Mouse (Mus musculus) layer of hippocampus, postnatal 36 days (tissue): ENCODE results near the gene C2cd2. TPM values are rescaled to one million over a fixed set of nuclear protein-coding genes. Genes with fewer than 3 reads are reported as not detected.

Experiments
- DNase-seq, 2 experiments: peaks; one replicate each; pipeline ENCODE4 v3.0.0; 2022
- total RNA-seq, 2 experiments: library from RNA; stranded (reverse); gene quantifications; 2 replicates each; pipeline ENCODE4 v1.2.3; 2021

The C2cd2 gene
- total RNA-seq, 2 experiments from 2014 or later: 16.3 to 17.1 TPM

- DNase-seq: no peak
Measured at GRCm38 (mm10) chr16:97879134-97879533, 83.3 kb downstream of the C2cd2 start.

GRCm38 (mm10) chr16:97877502-97877901 lies 84.9 kb downstream of the C2cd2 start:
- DNase-seq: no peak

DNA sequence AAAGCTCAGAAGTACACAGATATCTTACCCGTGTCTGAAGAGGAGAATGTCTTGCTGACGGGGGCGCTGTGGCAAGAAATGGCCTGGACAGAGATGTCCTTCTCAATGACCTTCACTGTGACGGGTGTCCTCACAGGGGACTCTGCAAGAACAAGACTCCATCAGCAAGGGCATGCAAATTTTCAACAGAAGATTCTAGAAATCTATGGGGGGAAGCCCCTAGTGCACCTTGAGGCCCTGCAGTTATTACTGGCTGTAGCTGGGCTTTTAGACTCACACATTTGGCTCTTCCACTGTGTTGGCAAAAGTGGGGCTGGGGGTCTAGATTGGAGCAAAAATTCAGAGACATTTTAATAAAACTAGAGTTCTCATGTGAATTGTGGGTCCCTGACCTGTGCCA lies 87.3 kb downstream of the C2cd2 start:
- DNase-seq: no peak

- DNase-seq: no peak
Measured at GRCm38 (mm10) chr16:97874376-97874775, 88.0 kb downstream of the C2cd2 start.

DNA sequence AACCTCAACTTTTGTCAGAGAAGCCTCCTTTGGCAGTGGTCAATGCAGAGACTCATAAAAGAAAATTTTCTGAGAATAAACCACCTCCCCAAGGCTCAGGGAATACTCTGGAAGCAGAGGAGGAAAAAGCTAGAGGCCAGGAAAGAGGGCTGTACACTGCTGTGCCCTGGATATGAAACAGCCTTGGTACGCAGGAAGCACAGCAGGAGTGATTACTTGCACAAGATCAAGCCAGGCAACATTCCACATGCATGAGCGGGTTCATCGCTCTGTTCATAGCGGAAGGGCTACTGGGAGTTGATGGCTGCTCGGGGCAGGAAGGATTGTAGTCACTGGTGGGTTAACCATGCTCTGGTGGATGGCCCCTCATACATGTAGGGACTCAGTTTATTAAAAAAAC lies 89.7 kb downstream of the C2cd2 start:
- DNase-seq: no peak

GRCm38 (mm10) chr16:97869193-97870102 lies 93.0 kb downstream of the C2cd2 start:
- no peak for DNase-seq

DNA sequence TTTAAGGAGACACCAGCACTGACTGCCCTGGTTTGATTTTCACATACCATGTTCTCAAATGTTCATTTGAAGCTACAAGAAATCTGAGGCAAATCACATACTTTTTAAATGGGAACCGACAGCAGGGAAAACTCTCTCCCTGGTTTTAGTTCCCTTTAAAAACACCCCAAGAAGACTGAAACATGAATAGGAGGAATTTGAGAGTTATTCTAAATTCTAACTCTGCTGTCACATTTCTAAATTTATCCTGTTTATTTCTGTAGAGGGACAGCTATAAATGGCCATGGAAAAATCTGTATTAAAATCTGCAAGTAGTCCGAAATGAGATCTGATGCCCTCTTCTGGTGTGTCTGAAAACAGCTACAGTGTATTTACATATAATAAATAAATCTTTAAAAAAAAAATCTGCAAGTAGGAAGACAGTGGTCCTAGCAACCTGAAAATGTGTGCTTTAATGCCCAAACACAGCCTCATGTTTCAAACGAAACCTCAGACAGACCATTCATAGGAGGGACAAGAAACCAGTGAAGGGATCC lies 98.4 kb downstream of the C2cd2 start:
- no peak for DNase-seq

GRCm38 (mm10) chr16:97856050-97856449 lies 106.3 kb downstream of the C2cd2 start:
- DNase-seq: no peak

DNA sequence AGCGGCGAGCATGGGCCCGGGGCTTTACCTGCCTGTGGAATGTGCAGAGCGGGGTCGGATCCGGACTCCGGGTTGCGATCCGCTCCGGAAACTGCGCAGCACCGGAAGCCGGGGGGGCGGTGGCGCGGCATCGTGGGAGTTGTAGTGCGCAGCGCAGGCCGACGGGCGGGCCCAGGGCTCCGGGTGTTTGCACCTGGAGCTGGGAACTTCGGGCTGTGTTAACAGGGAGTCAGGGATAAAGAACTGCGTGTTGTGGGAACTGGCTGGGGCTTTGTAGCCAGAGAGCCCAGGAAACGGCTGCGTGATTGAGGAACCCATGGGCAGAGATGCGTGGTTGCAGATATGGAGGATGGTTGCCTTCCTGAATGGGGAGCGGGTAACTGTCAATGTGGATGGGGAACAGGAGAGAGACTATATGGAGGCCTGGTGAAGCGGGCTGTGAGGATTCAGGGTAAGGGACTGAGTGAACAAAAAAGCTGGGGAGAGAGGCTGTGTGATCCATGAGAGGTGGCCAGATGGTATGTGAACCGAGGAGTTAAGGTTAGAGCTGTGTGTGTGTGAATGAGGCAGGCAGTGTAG lies 110.6 kb downstream of the C2cd2 start, which contains the start of gene Prdm15:
Gene Prdm15 (minus strand): TSS at position 110 of the 579 bp plus-strand sequence.
- DNase-seq: peak; percentile 91 to 92

DNA sequence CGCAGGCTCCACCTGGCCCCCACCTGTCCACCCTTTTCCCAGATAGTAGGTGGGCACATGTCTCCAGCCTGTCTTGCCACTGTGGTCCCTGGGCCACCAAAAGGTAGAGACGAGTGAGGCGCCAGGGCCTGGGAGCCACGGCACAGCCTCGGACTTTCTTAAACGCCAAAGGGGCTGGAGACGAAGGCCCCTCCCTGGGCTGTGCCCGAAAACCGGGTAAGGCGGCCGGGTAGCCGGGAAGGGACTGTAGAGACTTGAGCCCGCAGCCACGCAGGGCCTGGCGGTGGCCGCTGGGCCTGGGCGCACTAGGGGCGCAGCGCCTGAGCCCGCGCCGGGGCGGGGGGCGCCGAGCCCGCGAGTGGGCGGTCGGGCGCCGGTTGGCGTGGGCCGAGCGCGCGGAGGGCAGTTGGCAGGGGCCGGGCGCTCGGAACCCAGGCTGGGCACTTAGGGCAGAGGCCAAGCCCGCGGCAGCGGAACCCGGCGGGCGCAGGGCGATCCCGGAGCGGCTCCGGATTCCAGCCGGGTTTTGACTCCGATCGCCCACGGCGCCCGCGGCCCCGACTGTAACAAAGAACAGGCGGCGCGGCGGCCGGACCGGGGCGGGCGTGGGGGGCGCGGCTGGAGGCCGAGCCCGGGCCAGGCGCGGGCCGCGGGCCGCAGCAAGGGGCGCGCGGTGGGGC lies 111.2 kb downstream of the C2cd2 start:
- DNase-seq: peak; percentile 85 to 86

DNA sequence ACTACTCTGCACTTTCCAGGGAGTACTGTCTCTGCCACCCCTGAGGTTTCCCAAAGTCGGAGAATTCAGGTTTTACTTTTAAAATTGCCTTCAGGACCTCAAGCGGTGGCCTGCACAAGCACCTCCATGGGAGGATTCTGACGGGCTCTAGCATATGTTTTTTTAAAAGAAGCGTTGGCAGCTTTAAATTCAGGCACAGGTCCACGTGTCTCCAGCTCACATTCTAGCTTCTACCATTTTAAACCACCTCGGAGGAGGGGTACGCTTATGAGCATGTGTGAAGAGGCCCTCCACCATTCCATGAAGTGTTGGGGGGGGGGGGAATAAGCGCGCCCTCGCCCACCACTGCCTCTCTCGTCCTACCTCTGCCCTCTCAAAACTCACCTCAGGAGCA lies 111.7 kb downstream of the C2cd2 start:
- peak in 1 of 2 experiments; percentile 20 for DNase-seq

DNA sequence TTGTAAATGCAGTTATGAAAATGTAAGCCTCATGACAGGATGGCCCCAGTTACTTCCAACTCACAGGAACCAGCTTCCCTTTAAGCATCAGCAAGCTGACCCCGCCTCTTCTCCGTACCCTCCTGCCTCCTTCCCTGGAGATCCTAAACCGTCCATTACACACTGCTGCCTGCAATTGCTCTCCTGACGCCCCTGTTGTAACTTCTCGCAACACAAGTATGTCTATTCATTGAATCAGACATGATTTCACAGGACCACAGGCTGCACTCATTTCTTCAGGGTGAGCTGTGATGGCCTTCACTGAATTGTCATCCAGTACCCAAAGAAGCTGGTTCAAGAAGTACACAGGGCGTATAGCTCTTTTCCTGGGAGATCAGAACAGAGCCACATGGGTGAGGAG lies 113.6 kb downstream of the C2cd2 start:
- no peak for DNase-seq

- DNase-seq: no peak
Measured at GRCm38 (mm10) chr16:97844967-97845937, 117.1 kb downstream of the C2cd2 start.

GRCm38 (mm10) chr16:97832154-97832553 lies 130.2 kb downstream of the C2cd2 start:
- no peak for DNase-seq

DNA sequence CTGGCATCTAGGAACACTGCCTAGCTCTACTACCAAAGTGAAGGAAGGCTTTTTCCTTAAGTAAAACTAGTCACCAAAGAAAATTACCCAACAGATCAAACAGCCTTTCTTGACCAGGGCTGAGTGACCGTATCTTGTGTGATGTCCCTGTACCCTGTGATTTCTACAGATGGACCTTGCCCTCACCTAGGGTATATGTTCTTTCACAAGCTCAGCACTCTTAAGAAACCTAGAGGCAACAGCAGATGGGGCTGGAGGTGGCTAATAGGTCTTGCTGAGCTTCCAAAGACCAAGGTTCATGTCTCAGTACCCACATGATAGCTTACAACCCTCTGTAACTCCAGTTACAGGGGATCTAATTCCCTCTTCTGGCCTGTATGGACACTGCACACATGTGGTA lies 134.2 kb downstream of the C2cd2 start:
- no peak for DNase-seq

GRCm38 (mm10) chr16:97823311-97824007 lies 138.9 kb downstream of the C2cd2 start:
- no peak for DNase-seq

DNA sequence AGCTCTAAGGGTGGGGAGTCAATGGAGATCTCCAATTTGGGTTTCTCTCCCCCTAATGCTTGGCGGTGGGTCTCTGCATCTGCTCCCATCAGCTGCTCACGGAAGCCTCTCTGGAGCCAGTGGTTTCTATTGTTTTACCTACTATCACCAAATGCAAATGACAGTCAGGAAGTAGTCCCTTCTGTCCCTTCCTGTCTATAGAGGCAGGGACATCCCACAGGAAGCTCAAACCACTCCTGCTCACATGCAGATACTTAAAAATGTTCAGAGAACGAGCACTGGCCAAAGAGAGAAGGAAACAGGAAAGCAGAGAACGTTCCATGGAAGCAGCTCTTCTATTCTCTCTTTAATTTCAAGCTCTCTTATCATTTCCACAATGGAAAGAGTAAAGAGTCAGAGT lies 142.9 kb downstream of the C2cd2 start:
- no peak for DNase-seq

DNA sequence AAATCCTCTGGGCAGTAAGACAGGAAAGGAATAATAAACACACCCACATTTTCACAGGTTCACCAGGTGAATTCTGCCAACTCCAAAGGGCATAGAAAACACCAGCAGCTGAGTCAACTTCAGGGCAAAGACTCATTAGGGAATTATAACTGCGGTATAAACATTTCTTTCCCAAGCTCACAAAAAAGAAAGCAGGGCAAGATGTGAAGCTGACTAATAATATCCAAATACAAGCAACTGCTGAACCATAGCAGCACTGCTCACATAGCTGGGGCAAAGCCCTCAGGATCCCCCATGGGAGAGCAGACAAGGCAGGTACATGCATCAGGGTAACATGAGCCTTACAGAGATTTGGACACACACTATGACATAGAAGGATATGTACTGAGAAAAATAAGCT lies 145.0 kb downstream of the C2cd2 start:
- DNase-seq: no peak

DNA sequence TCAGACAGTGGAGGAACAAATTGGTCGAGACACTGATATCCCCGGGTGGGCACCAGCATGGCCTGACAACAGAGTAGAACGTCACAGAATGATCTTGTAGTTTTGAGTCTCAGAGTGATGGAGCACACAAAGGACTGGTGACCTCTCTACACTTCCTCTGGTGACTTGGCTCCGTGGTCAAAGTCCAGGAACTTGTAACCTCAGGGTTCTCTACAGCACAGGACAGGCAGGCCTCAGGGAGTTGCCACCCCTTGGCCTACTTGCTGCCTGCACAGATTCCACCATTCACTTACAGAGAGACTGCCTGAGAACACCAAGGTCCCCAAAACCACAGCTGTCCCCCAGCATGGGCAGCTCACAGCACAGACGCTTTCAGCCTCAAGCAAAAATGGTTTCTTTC lies 147.1 kb downstream of the C2cd2 start:
- DNase-seq: no peak

DNA sequence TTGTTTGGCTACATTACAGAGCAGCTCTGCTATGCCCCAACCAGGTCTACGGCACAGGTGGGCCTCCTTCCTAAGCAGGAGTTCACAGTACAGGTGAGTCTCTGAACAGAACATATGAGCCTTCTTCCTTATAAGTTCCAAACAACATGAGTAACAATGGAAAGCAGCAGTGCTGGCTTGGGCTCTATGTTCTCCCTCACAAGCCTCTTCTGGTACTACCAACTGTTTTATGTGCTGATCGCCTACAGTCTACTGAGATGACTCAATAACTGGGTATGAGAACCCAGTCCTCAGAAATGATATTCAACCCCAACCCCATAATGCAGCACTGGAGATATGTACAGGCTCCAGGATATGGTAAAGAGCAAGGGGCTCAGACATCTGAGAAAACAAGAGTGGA lies 148.3 kb downstream of the C2cd2 start:
- DNase-seq: no peak

GRCm38 (mm10) chr16:97808881-97809280 lies 153.5 kb downstream of the C2cd2 start:
- DNase-seq: no peak
